Mouse (Mus musculus): ENCODE data around the gene Col16a1. TPM values are rescaled to one million over a fixed set of nuclear protein-coding genes. Genes with fewer than 3 reads are reported as not detected.

The Col16a1 gene
- polyA plus RNA-seq (2015; fragmentation: Nextera tagmentation; extraction: Ambion mirVana): 24.5 and 25.8 TPM in 2 replicates

- peak within 1 kb of the TSS; percentile 55 for H3K9ac ChIP-seq (replicated peaks)
- peak within 1 kb of the TSS; percentile 77 for H3K4me2 ChIP-seq
- H3K27ac ChIP-seq (replicated peaks): peak within 1 kb of the TSS; percentile 80
- no peaks in the 10 kb centered on the region for H3K36me3 ChIP-seq
- peaks cover 67% of the 10 kb centered on the region for H3K4me1 ChIP-seq
- H3K4me3 ChIP-seq (replicated peaks): peak within 1 kb of the TSS; percentile 39
- peak; percentile 66 for ATAC-seq (ENCODE audit: low FRiP score)
- no peaks in the 10 kb centered on the region for H3K9me3 ChIP-seq (replicated peaks)
- H3K27me3 ChIP-seq (replicated peaks): no peaks in the 10 kb centered on the region
- 2% methylated on average over 40 of the region's 46 CpGs for WGBS
Observed at GRCm38 (mm10) chr4:130047331-130048202, at the start of gene Col16a1. Gene Col16a1, plus strand, starts transcription at chr4:130047840.

GRCm38 (mm10) chr4:129998124-129998523 lies 49.5 kb upstream of the Col16a1 start:
- ATAC-seq (ENCODE audit: low FRiP score): no peak

GRCm38 (mm10) chr4:130001710-130002109 lies 45.9 kb upstream of the Col16a1 start:
- no peak overlapping the region for H3K4me3 ChIP-seq (replicated peaks)
- ATAC-seq (ENCODE audit: low FRiP score): no peak
- 38% methylated on average over 5 of the region's 5 CpGs for WGBS

More at GRCm38 (mm10) chr4:129998124-129998523, 49.5 kb upstream of the Col16a1 start:
- 78% methylated on average over 11 of the region's 11 CpGs for WGBS
- no peak overlapping the region for H3K4me3 ChIP-seq (replicated peaks)
- no peaks in the 10 kb centered on the region for H3K9me3 ChIP-seq (replicated peaks)
- H3K4me2 ChIP-seq: no peak overlapping the region
- H3K27me3 ChIP-seq (replicated peaks): no peaks in the 10 kb centered on the region
- peaks cover 48% of the 10 kb centered on the region for H3K4me1 ChIP-seq
- no peaks in the 10 kb centered on the region; the same call in 1 of the 2 replicates for H3K36me3 ChIP-seq
- H3K27ac ChIP-seq (replicated peaks): no peak overlapping the region
- no peak overlapping the region for H3K9ac ChIP-seq (replicated peaks)

GRCm38 (mm10) chr4:130002157-130002556 lies 45.5 kb upstream of the Col16a1 start:
- Histone ChIP-seq H3K9me3 (replicated peaks) (no peaks in the 10 kb centered on the region), H3K4me1 (peaks cover 32% of the 10 kb centered on the region), H3K27me3 (replicated peaks) (no peaks in the 10 kb centered on the region), H3K27ac (replicated peaks) (peak overlapping the region; percentile 33; the same call in 1 of the 2 replicates), H3K36me3 (peaks cover 5% of the 10 kb centered on the region; the same call in 1 of the 2 replicates), H3K4me2 (no peak overlapping the region), H3K4me3 (replicated peaks) (no peak overlapping the region), H3K9ac (replicated peaks) (no peak overlapping the region)
- WGBS: 67% methylated on average over 10 of the region's 10 CpGs
- ATAC-seq (ENCODE audit: low FRiP score): no peak

More at GRCm38 (mm10) chr4:130001710-130002109, 45.9 kb upstream of the Col16a1 start:
- Histone ChIP-seq H3K9ac (replicated peaks) (no peak overlapping the region), H3K9me3 (replicated peaks) (no peaks in the 10 kb centered on the region), H3K27me3 (replicated peaks) (no peaks in the 10 kb centered on the region), H3K4me2 (no peak overlapping the region), H3K36me3 (0 out of 2 replicates have a peak, but pooled peaks cover 5% of the 10 kb centered on the region), H3K4me1 (peaks cover 29% of the 10 kb centered on the region), H3K27ac (replicated peaks) (peak overlapping the region; percentile 33; the same call in 1 of the 2 replicates)

- WGBS: 55% methylated on average over 9 of the region's 9 CpGs
- no peak overlapping the region for H3K4me2 ChIP-seq
Observed at GRCm38 (mm10) chr4:130005593-130005992, 42.0 kb upstream of the Col16a1 start.

GRCm38 (mm10) chr4:130006533-130006932 lies 41.1 kb upstream of the Col16a1 start:
- H3K36me3 ChIP-seq: peaks cover 28% of the 10 kb centered on the region
- ATAC-seq (ENCODE audit: low FRiP score): no peak
- peak overlapping the region; percentile 37 for H3K4me2 ChIP-seq
- H3K9ac ChIP-seq (replicated peaks): no peak overlapping the region
- H3K9me3 ChIP-seq (replicated peaks): no peaks in the 10 kb centered on the region
- H3K27me3 ChIP-seq (replicated peaks): no peaks in the 10 kb centered on the region
- no peak overlapping the region for H3K27ac ChIP-seq (replicated peaks)
- no peak overlapping the region for H3K4me3 ChIP-seq (replicated peaks)
- WGBS: 21% methylated on average over 25 of the region's 25 CpGs
- peaks cover 16% of the 10 kb centered on the region for H3K4me1 ChIP-seq

More at GRCm38 (mm10) chr4:130005593-130005992, 42.0 kb upstream of the Col16a1 start:
- Histone ChIP-seq H3K27me3 (replicated peaks) (no peaks in the 10 kb centered on the region), H3K4me1 (peaks cover 26% of the 10 kb centered on the region), H3K9me3 (replicated peaks) (no peaks in the 10 kb centered on the region), H3K36me3 (peaks cover 19% of the 10 kb centered on the region), H3K9ac (replicated peaks) (no peak overlapping the region), H3K4me3 (replicated peaks) (no peak overlapping the region), H3K27ac (replicated peaks) (no peak overlapping the region)
- no peak for ATAC-seq (ENCODE audit: low FRiP score)

- 80% methylated on average over 14 of the region's 14 CpGs for WGBS
- no peak overlapping the region for H3K4me2 ChIP-seq
- ATAC-seq (ENCODE audit: low FRiP score): no peak
Observed at GRCm38 (mm10) chr4:130009043-130009442, 38.6 kb upstream of the Col16a1 start.

GRCm38 (mm10) chr4:130010723-130011122 lies 36.9 kb upstream of the Col16a1 start:
- no peaks in the 10 kb centered on the region for H3K9me3 ChIP-seq (replicated peaks)
- H3K4me1 ChIP-seq: peaks cover 10% of the 10 kb centered on the region
- H3K27me3 ChIP-seq (replicated peaks): no peaks in the 10 kb centered on the region
- H3K36me3 ChIP-seq: peaks cover 51% of the 10 kb centered on the region
- H3K4me2 ChIP-seq: no peak overlapping the region
- ATAC-seq (ENCODE audit: low FRiP score): no peak
- 90% methylated on average over 4 of the region's 4 CpGs for WGBS
- no peak overlapping the region for H3K9ac ChIP-seq (replicated peaks)
- H3K27ac ChIP-seq (replicated peaks): no peak overlapping the region
- no peak overlapping the region for H3K4me3 ChIP-seq (replicated peaks)

More at GRCm38 (mm10) chr4:130009043-130009442, 38.6 kb upstream of the Col16a1 start:
- no peak overlapping the region for H3K4me3 ChIP-seq (replicated peaks)
- H3K4me1 ChIP-seq: peaks cover 10% of the 10 kb centered on the region
- peaks cover 48% of the 10 kb centered on the region for H3K36me3 ChIP-seq
- H3K9me3 ChIP-seq (replicated peaks): no peaks in the 10 kb centered on the region
- H3K27me3 ChIP-seq (replicated peaks): no peaks in the 10 kb centered on the region
- H3K9ac ChIP-seq (replicated peaks): no peak overlapping the region
- H3K27ac ChIP-seq (replicated peaks): no peak overlapping the region

- H3K4me3 ChIP-seq (replicated peaks): no peak overlapping the region
- no peak overlapping the region for H3K27ac ChIP-seq (replicated peaks)
- H3K36me3 ChIP-seq: peaks cover 55% of the 10 kb centered on the region
- no peak for ATAC-seq (ENCODE audit: low FRiP score)
- no peak overlapping the region for H3K9ac ChIP-seq (replicated peaks)
- no peak overlapping the region for H3K4me2 ChIP-seq
- 87% methylated on average over 6 of the region's 6 CpGs for WGBS
- H3K4me1 ChIP-seq: no peaks in the 10 kb centered on the region
- no peaks in the 10 kb centered on the region for H3K27me3 ChIP-seq (replicated peaks)
- no peaks in the 10 kb centered on the region for H3K9me3 ChIP-seq (replicated peaks)
Observed at GRCm38 (mm10) chr4:130012234-130012633, 35.4 kb upstream of the Col16a1 start.

- no peak overlapping the region for H3K27ac ChIP-seq (replicated peaks)
- no peak overlapping the region for H3K4me2 ChIP-seq
- no peaks in the 10 kb centered on the region for H3K4me1 ChIP-seq
- peaks cover 61% of the 10 kb centered on the region for H3K36me3 ChIP-seq
- no peak for ATAC-seq (ENCODE audit: low FRiP score)
- no peak overlapping the region for H3K9ac ChIP-seq (replicated peaks)
- H3K9me3 ChIP-seq (replicated peaks): no peaks in the 10 kb centered on the region
- WGBS: 74% methylated on average over 10 of the region's 10 CpGs
- no peaks in the 10 kb centered on the region for H3K27me3 ChIP-seq (replicated peaks)
- no peak overlapping the region for H3K4me3 ChIP-seq (replicated peaks)
Observed at GRCm38 (mm10) chr4:130013111-130013510, 34.5 kb upstream of the Col16a1 start.

- no peaks in the 10 kb centered on the region for H3K4me1 ChIP-seq
- peaks cover 52% of the 10 kb centered on the region for H3K36me3 ChIP-seq
- no peak overlapping the region for H3K4me2 ChIP-seq
- no peak for ATAC-seq (ENCODE audit: low FRiP score)
- H3K9me3 ChIP-seq (replicated peaks): no peaks in the 10 kb centered on the region
- no peaks in the 10 kb centered on the region for H3K27me3 ChIP-seq (replicated peaks)
- no peak overlapping the region for H3K27ac ChIP-seq (replicated peaks)
- no peak overlapping the region for H3K4me3 ChIP-seq (replicated peaks)
- H3K9ac ChIP-seq (replicated peaks): no peak overlapping the region
- 72% methylated on average over 4 of the region's 4 CpGs for WGBS
Observed at GRCm38 (mm10) chr4:130016010-130016409, 31.6 kb upstream of the Col16a1 start.
